Mouse (Mus musculus) embryonic facial prominence, embryonic 14.5 days (tissue): ENCODE data around the gene Olfr960. TPM values are rescaled to one million over a fixed set of nuclear protein-coding genes. Genes with fewer than 3 reads are reported as not detected.

ENCODE experiments used
- ATAC-seq: fragments of 200-750 bp; cut with Nextera tagmentation; 2 replicates; pipeline ENCODE4 v1.8.0; 2017; ENCODE audit warnings: low read depth, moderate number of reproducible peaks, moderate TSS enrichment
- DNase-seq: peaks from one replicate; pipeline ENCODE4 v3.0.0-alpha.2; 2015; ENCODE audit warnings: low spot score
- H3K27ac ChIP-seq: fragments of 300-500 bp; sonication (generic); replicated peaks from 2 replicates; pipeline ENCODE4 v1.5.1; 2014; ENCODE audit warnings: low read depth, mild to moderate bottlenecking, low read length, moderate library complexity
- H3K27me3 ChIP-seq: fragments of 300-500 bp; sonication (generic); replicated peaks from 2 replicates; pipeline ENCODE4 v1.6.1; 2014; ENCODE audit warnings: low read length; ENCODE audit not compliant: control insufficient read depth, insufficient read depth
- H3K36me3 ChIP-seq: fragments of 300-500 bp; sonication (generic); 2 replicates; pipeline ENCODE4 v1.6.1; 2014; ENCODE audit warnings: low read length, mixed read lengths; ENCODE audit not compliant: control insufficient read depth, insufficient read depth
- H3K4me1 ChIP-seq: fragments of 300-500 bp; sonication (generic); 2 replicates; pipeline ENCODE4 v1.6.1; 2014; ENCODE audit warnings: antibody characterized with exemption, low read length; ENCODE audit not compliant: control insufficient read depth, insufficient read depth
- H3K4me2 ChIP-seq: fragments of 300-500 bp; sonication (generic); 2 replicates; pipeline ENCODE4 v1.6.1; 2014; ENCODE audit warnings: low read depth, mild to moderate bottlenecking, low read length, moderate library complexity, mixed read lengths
- H3K4me3 ChIP-seq: fragments of 300-500 bp; sonication (generic); 2 replicates; pipeline ENCODE4 v1.5.1; 2014; ENCODE audit warnings: low read depth, mild to moderate bottlenecking, low read length
- H3K9ac ChIP-seq: fragments of 300-500 bp; sonication (generic); 2 replicates; pipeline ENCODE4 v1.6.1; 2014; ENCODE audit warnings: low read depth, mild to moderate bottlenecking, low read length, moderate library complexity, mixed read lengths
- H3K9me3 ChIP-seq: fragments of 300-500 bp; sonication (generic); 2 replicates; pipeline ENCODE4 v1.6.1; 2016; ENCODE audit warnings: low read length; ENCODE audit not compliant: control insufficient read depth
- WGBS: fragments of 180-500 bp; shearing (Covaris S2); extraction: QIAGEN DNeasy Blood & Tissue Kit; methylation state at CpG from one replicate; pipeline ENCODE4 v1.1.7; 2014; 5-methylcytosine and 5-hydroxymethylcytosine counted together
- polyA plus RNA-seq: library from polyadenylated mRNA; unstranded; fragments of >200 nt; fragmentation: Nextera tagmentation; extraction: Ambion mirVana; gene quantifications from 2 replicates; pipeline ENCODE4 v1.2.1, GENCODE M21; 2014

The Olfr960 gene
- polyA plus RNA-seq, 1 experiment from 2014 or later = not detected

DNA sequence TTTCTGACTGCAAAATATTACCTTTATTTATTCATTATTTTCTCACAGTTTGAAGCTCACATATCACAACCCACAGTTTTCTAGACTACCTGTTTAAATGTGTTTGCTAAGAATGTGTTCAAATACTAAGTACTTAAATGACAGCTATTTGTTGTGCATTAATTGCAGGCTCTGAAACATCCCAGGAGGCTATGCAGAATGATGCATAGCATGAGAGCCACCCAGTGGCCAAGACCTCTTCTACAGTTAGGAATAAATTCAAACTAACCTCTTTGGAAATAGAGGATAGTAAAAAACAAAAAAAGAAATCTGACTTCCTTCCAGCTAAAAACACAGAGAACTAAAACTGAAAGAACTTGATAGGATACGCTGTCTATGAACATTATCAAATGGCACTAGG lies 9.2 kb upstream of the Olfr960 start:
- H3K9me3 ChIP-seq = no peaks in the 10 kb centered on the region
- DNase-seq (peak; percentile 51), ATAC-seq (no peak)
- H3K4me1 ChIP-seq = no peaks in the 10 kb centered on the region
- H3K27ac ChIP-seq = no peak overlapping the region
- H3K27me3 ChIP-seq = no peaks in the 10 kb centered on the region
- no peaks in the 10 kb centered on the region for H3K36me3 ChIP-seq
- no peak overlapping the region for H3K4me3 ChIP-seq
- H3K4me2 ChIP-seq = no peak overlapping the region
- WGBS = 63% methylated on average over 1 of the region's 1 CpGs
- no peak overlapping the region for H3K9ac ChIP-seq

DNA sequence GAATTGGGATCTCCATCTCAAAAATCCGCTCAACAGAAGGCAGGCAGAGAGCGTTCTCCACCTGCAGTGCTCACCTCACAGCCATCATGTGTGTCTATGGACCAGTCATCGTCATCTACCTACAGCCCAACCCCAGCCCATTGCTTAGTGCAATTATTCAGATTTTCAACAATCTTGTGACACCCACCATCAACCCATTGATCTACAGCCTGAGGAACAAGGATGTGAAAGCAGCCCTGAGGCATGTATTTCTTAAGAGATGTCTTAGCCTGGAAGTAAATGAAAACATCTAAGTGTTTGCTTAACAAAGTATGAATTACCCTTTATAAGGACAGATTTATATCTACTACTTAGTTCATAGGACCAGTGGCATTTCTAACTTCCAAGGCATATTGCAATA lies 2.6 kb downstream of the Olfr960 start:
- ATAC-seq = no peak
- no peaks in the 10 kb centered on the region for H3K4me1 ChIP-seq
- H3K36me3 ChIP-seq = no peaks in the 10 kb centered on the region
- no peak overlapping the region for H3K9ac ChIP-seq
- DNase-seq = no peak
- 89% methylated on average over 3 of the region's 3 CpGs for WGBS
- no peak overlapping the region for H3K4me3 ChIP-seq
- H3K4me2 ChIP-seq = no peak overlapping the region
- no peaks in the 10 kb centered on the region for H3K9me3 ChIP-seq
- no peak overlapping the region for H3K27ac ChIP-seq
- H3K27me3 ChIP-seq = no peaks in the 10 kb centered on the region

DNA sequence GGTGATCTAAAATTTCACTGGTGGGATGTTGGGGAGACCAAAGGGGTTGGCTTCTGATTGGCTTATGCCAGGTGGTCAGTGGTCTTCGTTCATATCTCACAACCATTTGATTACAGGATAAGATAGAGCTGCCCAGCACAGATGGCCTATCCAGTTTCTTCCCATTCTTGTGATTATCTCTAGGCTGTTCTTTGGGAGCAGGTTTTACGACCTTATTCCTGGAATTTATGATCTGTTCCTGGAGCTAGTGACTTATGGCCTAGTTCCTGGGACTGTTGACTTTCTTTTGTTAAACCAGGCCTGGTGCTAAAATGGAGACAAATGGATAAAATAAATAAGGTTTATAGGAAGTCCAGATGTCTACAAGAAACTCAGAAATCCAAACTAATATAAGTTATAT lies 3.5 kb downstream of the Olfr960 start:
- no peaks in the 10 kb centered on the region for H3K27me3 ChIP-seq
- no peak overlapping the region for H3K27ac ChIP-seq
- no peak overlapping the region for H3K9ac ChIP-seq
- H3K4me2 ChIP-seq = no peak overlapping the region
- no peaks in the 10 kb centered on the region for H3K4me1 ChIP-seq
- DNase-seq = no peak
- no peak overlapping the region for H3K4me3 ChIP-seq
- no peaks in the 10 kb centered on the region for H3K36me3 ChIP-seq
- no peak for ATAC-seq
- H3K9me3 ChIP-seq = no peaks in the 10 kb centered on the region
- WGBS = 82% methylated on average over 2 of the region's 2 CpGs

DNA sequence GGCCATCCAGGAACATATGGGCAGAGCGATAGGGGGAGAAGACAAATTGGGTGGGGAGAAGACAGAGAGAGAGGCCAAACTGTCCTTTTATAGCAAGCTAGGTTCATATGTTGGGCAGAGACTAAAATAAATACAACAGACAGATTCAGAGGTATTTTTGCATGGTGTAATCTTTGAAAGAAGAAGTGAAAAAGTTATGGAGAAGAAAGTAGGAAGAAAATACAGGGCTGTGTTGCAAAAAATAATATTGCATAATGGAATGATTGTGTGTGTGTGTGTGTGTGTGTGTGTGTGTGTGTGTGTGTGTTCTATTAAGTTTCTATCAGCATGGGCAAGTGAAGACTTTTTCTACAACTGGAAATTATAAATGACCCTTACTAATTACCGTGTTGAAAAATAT lies 7.9 kb downstream of the Olfr960 start:
- no peak overlapping the region for H3K9ac ChIP-seq
- H3K36me3 ChIP-seq = no peaks in the 10 kb centered on the region
- no peak for ATAC-seq
- H3K27me3 ChIP-seq = no peaks in the 10 kb centered on the region
- H3K4me1 ChIP-seq = no peaks in the 10 kb centered on the region
- no peak overlapping the region for H3K27ac ChIP-seq
- no peak overlapping the region for H3K4me3 ChIP-seq
- 81% methylated on average over 2 of the region's 2 CpGs for WGBS
- DNase-seq = no peak
- no peaks in the 10 kb centered on the region for H3K9me3 ChIP-seq
- no peak overlapping the region for H3K4me2 ChIP-seq

DNA sequence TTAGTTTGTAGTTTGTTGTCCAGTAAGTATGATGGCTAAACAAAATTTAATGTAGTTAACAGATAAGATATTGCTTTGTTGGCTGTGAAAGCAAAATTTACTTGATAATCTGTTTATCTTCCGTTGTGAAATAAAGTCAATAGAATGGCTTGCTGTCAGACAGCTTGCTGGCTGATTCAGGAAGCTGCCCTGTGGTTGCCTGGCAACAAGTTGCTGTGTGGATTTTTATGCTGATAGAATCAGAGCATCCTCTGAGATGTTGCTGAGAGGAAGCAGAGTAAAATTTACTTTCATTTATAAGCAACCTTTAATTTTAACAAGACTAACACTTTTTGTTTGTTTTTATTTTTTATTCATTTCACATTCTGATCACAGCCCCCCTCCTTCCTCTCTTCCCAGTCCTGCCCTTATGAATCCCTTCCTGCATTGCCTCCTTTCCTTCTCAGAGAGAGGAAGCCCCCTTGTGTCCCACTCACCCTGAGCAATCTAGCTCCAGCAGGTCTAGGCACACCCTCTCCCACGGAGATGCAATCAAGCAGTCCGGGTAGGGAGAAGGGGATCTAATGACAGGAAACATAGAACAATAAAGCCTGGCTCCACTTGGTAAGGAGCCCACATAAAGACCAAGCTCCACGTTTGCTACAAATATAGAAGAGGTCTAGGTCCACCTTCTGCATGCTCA lies 12.9 kb downstream of the Olfr960 start:
- DNase-seq (no peak), ATAC-seq (no peak)
- Histone ChIP-seq H3K9me3 (no peaks in the 10 kb centered on the region), H3K4me1 (no peaks in the 10 kb centered on the region), H3K4me3 (no peak overlapping the region), H3K36me3 (no peaks in the 10 kb centered on the region), H3K27me3 (no peaks in the 10 kb centered on the region), H3K27ac (no peak overlapping the region), H3K4me2 (no peak overlapping the region), H3K9ac (no peak overlapping the region)
- WGBS = 33% methylated on average over 4 of the region's 4 CpGs

DNA sequence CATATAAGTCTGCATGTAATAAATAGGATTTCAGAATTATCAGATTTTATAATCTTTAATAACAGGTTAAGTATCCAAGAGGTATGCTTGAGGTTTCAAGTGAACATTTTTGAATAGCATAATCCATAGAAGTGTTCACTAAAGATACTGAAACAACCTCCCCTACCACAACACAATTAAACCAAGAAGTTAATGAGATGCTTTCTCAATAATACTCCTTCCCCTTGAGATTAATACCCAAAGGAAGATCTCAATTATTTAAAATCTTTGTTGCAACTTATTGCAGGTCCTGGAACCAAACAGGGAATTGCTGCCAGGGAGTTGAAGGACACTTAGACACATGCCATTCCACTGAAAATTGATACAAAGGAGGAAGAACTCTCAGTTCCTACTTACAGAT lies 23.6 kb downstream of the Olfr960 start, which contains the start of gene Olfr961:
TSS of gene Olfr961 (plus strand) at position 301 of the 400 bp plus-strand sequence.
- H3K27me3 ChIP-seq = no peaks in the 10 kb centered on the region
- no peak for ATAC-seq
- no peak within 1 kb of the TSS for H3K4me2 ChIP-seq
- H3K9me3 ChIP-seq = no peaks in the 10 kb centered on the region
- no peak within 1 kb of the TSS for H3K27ac ChIP-seq
- no peak within 1 kb of the TSS for H3K4me3 ChIP-seq
- no peaks in the 10 kb centered on the region for H3K36me3 ChIP-seq
- no peaks in the 10 kb centered on the region for H3K4me1 ChIP-seq
- no peak for DNase-seq
- H3K9ac ChIP-seq = no peak within 1 kb of the TSS

DNA sequence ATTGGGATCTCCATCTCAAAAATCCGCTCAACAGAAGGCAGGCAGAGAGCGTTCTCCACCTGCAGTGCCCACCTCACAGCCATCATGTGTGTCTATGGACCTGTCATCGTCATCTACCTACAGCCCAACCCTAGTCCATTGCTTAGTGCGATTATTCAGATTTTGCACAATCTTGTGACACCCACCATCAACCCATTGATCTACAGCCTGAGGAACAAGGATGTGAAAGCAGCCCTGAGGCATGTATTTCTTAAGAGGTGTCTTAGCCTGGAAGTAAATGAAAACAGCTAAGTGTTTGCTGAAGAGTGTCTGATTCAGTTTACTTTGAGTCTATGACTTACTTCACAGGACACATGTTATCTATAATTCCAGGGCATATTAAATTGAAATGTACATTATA lies 26.2 kb downstream of the Olfr960 start:
- no peak for DNase-seq
- H3K27me3 ChIP-seq = no peaks in the 10 kb centered on the region
- H3K27ac ChIP-seq = no peak overlapping the region
- WGBS = 92% methylated on average over 4 of the region's 4 CpGs
- H3K4me1 ChIP-seq = no peaks in the 10 kb centered on the region
- H3K9ac ChIP-seq = no peak overlapping the region
- H3K4me2 ChIP-seq = no peak overlapping the region
- no peak for ATAC-seq
- H3K9me3 ChIP-seq = no peaks in the 10 kb centered on the region
- H3K4me3 ChIP-seq = no peak overlapping the region
- H3K36me3 ChIP-seq = no peaks in the 10 kb centered on the region

DNA sequence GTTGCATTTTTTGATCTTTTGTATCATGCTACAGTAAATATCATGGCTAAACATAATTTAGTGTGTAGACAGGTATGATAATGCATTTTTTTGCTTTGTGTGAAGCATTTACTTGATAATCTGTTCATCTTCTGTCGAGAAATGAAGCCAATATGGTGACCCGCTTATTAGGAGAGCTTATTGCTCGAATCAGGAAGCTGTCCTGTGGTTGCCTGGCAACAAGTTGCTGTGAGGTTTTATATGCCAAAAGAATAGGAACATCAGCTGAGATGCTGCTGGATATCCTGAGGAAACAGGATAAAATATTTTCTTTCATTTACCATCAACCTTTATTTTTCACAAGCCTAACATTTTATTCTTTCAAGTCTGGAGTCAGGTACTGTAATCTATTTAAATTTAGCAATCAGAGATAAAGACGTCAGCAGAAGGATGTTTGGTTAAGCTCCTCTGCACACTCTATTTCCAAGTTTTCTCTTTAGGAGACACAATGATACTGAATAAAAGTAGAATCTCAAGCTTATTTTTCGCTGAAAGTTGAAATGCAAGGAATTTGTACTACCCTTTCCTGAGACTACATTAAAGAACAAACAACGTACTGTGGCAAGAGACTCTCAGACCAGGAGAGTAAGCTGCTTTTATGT lies 33.7 kb downstream of the Olfr960 start:
- Histone ChIP-seq H3K36me3 (no peaks in the 10 kb centered on the region), H3K4me1 (no peaks in the 10 kb centered on the region), H3K4me3 (no peak overlapping the region), H3K27ac (no peak overlapping the region), H3K27me3 (no peaks in the 10 kb centered on the region), H3K4me2 (no peak overlapping the region), H3K9me3 (no peaks in the 10 kb centered on the region), H3K9ac (no peak overlapping the region)
- DNase-seq (no peak), ATAC-seq (no peak)
- whole genome bisulfite sequencing = 62% methylated on average over 6 of the region's 6 CpGs

DNA sequence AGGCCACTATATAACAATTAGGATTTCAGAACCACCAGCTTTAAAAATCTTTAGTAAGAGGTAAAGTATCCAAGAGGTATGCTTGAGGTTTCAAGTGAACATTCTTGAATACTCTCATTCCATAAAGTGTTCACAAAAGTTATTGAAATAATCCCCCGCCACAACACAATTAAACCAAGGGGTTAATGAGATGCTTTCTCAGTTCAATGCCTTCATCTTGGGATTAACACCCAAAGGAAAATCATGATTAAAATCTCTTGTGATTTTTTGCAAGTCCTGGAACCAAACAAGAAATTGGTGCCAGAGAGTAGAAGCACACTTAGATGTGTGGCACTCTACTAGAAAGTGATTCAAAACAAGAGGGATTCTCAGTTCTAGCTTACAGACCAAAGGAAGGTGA lies 45.7 kb downstream of the Olfr960 start, which contains the start of gene Olfr963:
TSS of gene Olfr963 (plus strand) at position 301 of the 400 bp plus-strand sequence.
- no peak within 1 kb of the TSS for H3K4me2 ChIP-seq
- H3K9me3 ChIP-seq = no peaks in the 10 kb centered on the region
- no peak for DNase-seq
- H3K9ac ChIP-seq = no peak within 1 kb of the TSS
- H3K27me3 ChIP-seq = no peaks in the 10 kb centered on the region
- H3K36me3 ChIP-seq = no peaks in the 10 kb centered on the region
- H3K4me1 ChIP-seq = no peaks in the 10 kb centered on the region
- WGBS = 95% methylated on average over 1 of the region's 1 CpGs
- H3K27ac ChIP-seq = no peak within 1 kb of the TSS
- no peak within 1 kb of the TSS for H3K4me3 ChIP-seq
- ATAC-seq = no peak
